Mouse (Mus musculus) layer of hippocampus, adult 8-10 months (tissue): ENCODE results near the gene Sec14l3. TPM values are rescaled to one million over a fixed set of nuclear protein-coding genes. Genes with fewer than 3 reads are reported as not detected.
A peak's percentile ranks its signal among the peaks of the same experiment; 100 is the strongest.
"Not testable (repeated sequence)": the region's sequence is repeated elsewhere in the genome, so short reads cannot be mapped to it uniquely, and the experiment has no call there.

Experiments used
- DNase-seq, 2 experiments: peaks; one replicate each; pipeline ENCODE4 v3.0.0; 2022; ENCODE audit warnings: low spot score in 2 of 2
- total RNA-seq, 4 experiments: library from RNA; stranded (reverse); gene quantifications; 2 replicates each; pipeline ENCODE4 v1.2.4; 2022

Sec14l3 gene
- total RNA-seq, 4 experiments from 2014 or later = 1.4 to 2.9 (median 1.9) TPM

DNA sequence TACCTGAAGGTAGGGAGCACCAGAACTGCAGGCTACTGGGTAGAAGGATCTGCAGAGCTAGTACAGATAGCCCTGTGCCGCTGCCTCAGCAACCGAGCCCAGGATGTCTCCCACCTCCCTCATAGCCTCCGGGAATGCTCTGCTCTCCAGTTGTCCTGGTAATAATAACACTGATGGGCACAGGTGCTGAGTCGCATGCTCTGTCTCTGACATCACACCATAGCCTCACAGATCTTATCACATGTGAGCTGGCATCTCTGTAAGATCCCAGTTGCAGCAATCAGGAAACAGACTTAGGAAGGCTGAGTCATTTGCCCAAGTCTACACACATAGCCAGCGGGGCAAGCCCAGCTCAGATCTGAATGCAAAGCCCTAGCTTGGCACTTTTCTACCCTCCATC, 37.2 kb downstream of the Sec14l3 start:
- DNase-seq = no peak

GRCm38 (mm10) chr11:4103522-4103921, 38.9 kb downstream of the Sec14l3 start:
- no peak for DNase-seq

GRCm38 (mm10) chr11:4104989-4105388, 40.3 kb downstream of the Sec14l3 start:
- no peak for DNase-seq

DNA sequence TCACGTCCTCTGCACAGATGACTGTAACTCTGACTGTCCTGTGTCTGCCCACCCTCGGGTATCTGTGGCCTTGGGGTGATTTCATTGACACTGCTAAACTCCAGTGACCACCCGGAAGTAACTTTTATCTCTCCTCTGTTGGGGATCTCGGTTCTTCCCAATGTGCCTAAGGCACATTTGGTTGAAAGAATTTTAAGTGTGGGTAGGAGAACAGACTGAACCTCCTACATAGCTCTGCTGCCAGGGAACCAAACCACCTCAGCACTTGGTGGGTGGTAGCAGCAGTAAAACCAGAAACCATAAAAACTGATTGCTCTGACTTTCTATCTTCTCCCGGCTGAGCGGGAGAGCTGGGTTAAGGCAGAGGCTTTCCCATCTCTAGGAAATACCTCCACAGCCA, 40.8 kb downstream of the Sec14l3 start:
- DNase-seq = peak in 1 of 2 experiments; percentile 69

DNA sequence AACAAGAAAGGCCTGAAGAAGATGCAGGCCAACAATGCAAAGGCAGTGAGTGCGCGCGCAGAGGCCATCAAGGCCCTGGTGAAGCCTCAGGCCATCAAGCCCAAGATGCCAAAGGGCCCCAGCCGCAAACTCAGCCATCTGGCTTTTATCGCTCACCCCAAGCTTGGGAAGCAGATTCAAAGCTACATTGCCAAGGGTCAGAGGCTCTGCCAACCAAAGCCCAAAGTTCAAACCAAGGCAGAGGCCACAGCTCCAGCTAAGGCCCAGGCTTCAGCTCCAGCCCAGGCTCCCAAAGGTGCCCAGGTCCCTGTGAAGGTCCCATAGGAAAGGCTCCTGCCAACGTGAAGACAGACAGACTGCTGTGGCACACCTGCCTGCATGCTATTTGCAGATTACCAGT, 43.3 kb downstream of the Sec14l3 start:
- DNase-seq = not testable (repeated sequence)

GRCm38 (mm10) chr11:4108691-4109090, 44.0 kb downstream of the Sec14l3 start:
- no peak for DNase-seq

GRCm38 (mm10) chr11:4112033-4112432, 47.4 kb downstream of the Sec14l3 start:
- DNase-seq = no peak

- peak in 1 of 2 experiments; percentile 3 for DNase-seq
Observed at GRCm38 (mm10) chr11:4112861-4113260, 48.2 kb downstream of the Sec14l3 start.

GRCm38 (mm10) chr11:4113496-4113895, 48.9 kb downstream of the Sec14l3 start:
- DNase-seq = peak in 1 of 2 experiments; percentile 15

DNA sequence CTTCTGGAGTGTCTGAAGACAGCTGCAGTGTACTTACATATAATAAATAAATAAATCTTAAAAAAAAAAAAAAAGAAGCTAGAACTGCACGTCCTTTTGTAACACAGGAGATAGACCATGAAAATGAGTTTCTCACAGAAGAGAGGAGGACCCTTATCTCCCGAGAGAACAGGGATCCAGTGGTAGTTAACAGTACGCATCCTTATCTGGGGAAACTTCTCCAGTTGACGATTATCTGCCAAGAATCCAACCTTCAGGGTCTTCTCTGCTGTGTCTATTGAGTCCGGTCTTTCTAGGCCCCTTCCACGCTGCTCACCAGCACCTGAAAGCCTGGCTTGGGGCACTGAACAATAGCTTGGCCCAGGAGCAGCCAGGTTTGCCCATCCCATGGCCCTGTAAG, 49.3 kb downstream of the Sec14l3 start:
- no peak for DNase-seq

DNA sequence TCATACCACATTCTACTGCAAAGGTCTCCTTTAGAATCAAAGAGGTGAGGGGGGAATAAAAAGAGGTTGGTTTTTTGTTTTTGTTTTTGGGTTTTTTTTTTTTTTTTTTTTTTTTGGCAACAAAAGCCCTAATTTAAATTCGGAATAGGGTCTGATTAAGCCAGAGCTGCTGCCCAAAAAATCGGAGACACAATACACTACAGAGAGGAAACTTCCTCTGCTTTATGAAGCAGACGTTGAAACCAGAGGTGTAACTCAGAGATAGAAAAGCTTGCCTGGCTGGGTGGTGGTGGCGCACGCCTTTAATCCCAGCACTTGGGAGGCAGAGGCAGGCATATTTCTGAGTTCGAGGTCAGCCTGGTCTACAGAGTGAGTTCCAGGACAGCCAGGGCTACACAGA, 49.9 kb downstream of the Sec14l3 start:
- not testable (repeated sequence) for DNase-seq

- DNase-seq = no peak
Observed at GRCm38 (mm10) chr11:4115407-4115806, 50.8 kb downstream of the Sec14l3 start.

DNA sequence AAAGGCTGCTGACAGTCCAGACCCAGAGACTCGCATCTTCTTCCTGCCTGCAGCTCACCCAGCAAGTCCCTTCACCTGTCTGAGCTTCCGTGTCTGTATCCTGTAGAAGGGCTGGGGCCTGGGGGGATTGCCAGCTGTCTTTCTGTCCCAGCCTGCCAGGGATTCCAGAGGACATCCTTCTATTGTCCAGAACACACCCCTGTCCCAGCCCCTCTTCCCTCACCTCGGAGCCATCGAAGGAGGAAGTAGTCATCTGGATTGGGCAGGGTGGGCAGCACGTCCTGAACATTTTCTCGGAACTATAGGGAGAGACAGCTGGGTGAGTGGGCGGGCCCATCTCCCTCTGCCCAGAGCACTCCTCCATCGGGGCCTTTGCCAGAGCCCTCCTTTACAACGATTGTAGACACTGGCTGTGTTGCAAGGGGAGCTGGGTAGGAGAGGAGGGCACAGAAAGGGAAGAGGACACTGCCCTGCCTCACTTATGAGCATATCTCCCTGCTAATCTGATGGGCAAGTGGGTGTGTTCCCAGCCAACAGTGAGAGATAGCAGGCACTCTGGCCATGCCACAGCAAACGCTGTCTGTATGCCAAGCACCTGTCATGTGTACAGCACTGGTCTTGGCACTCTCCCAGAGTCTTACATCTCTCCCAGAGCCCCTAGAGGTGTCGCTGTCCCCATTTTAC, 52.0 kb downstream of the Sec14l3 start:
- peak in 1 of 2 experiments; percentile 69 for DNase-seq

DNA sequence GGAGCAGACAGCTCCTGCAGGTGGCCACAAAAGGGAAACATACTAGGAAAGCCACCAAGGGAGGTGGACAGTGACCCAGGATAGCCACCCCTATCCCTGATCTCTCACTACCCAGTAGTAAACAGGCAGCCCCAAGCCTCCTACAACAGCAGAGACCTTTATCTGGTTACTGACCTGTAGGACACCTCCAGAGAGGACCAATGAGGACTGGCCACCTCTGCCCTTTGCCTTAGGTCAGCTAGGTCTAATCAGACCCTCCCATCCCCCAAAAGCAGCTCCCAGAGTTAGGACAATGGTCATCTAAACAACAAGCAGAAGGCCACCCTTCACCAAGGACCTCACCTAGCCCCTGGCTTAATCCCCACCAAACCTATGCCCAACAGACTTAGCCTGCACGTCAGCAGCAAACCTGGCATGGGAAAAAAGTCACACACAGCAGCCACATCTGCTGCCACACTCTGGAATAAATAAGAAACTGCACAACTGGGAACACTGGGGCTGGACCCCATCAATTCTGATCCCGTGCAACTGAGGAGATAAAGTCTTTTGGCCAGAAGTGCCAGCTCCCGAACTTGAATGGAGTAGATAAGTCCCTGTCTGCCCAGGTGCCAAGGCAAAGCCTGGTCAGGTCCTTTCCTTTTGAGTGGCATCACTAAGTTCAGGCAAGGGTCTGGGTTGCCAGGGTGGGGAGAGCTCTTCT, 52.9 kb downstream of the Sec14l3 start:
- no peak for DNase-seq

DNA sequence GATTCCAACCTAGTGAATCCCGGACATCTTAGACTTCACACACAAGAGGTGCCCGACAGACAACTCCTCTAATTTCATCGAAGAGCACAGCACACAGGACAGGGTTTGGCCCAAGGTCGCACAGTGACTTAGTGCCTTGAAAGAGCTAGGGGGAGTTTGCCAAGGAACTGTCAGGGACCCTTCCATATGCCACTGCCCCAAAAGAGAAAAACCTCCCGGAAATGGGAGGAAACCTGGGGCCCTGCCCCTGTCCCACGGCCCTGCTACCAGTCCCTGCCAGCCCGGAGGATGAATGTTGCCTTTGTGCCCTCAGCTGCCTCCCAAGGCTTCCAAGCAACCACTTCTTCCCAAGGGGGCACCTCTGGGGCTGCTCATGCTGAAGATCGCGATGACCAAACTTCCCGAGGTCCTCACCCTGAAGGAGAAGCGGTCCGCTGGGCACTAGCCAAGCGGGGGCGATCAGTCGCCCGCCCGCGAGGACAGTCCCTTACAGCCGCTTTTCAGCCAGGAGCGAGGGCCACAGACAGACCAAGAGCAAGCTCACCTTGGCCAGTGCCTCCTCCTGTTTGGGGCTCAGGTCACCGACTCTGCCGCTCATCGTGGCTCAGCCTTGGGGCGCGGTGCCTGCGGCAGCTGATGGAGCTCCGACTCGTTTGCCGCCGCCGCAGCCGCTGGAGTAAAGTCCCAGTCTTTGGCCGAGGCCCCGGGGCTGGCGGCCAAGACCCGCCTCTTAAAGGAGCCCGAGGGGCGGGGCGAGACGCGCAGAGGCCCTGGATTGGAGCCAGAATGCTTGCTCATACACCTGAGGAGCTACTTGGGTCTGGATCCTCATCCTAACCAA, 53.7 kb downstream of the Sec14l3 start:
- DNase-seq = peak in 1 of 2 experiments; percentile 79

GRCm38 (mm10) chr11:4119635-4120034, 55.0 kb downstream of the Sec14l3 start:
- DNase-seq = no peak

DNA sequence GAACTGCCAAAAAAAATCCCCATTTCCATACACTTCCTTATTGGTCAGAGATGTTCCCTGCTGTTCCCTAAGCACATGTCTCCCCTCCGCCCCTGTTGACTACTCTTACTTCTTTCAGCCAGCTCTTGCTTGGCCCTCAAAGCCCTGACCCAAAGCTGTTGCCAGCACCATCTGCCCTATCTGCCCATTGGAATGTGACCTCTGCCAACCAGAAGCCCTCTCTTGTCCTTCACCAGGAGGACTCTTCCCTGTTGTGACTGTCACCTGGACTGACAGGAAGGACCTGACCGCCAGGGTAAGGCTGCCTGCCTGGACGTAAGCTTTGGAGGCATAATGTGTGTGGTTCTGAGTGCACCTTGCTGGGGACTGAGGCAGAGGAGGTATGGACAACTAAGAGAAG, 57.0 kb downstream of the Sec14l3 start:
- DNase-seq = no peak

- DNase-seq = no peak
Observed at GRCm38 (mm10) chr11:4122226-4122625, 57.6 kb downstream of the Sec14l3 start.

DNA sequence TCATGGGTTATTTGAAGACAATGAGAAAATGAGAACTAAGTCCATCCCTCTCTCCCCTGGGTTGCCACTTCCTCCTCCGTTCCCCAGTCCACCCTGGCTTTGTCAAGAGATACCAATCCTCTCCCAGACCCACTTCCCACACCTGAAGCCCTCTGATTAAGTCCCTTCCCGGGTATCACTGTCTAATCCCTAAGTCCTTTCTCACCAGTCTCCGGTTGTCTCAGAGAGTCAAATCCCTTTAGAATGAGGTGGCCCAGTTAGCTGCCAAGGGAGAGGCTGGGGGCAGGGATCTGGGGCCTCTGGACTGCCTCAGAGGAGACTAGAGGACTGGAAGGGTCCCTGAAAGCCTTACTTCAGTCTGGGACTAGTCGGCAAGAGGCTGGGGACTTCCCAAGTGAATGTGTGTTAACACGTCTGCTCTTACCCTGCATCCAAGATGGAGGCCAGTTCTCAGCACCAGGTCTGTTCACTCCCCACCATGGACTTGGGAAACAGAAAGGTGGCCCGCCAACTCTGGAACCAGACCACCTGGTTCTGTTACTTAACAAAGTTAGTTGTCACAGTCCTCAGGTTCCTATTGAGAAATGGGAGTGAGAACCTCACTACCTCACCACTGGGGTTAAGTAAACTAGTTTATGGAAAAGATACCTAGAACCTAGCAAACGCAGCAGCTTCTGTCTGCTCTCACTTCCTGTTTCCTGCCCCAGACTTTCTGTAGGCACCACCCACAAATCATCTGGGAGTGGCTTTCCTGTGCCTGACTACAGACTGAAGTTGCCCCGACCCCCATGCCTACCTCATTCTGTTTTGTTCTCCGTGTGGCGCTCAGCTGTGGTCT, 58.3 kb downstream of the Sec14l3 start, which contains the start of gene Sec14l2:
Gene Sec14l2 (minus strand): TSS at position 674 of the 838 bp plus-strand sequence.
- DNase-seq = no peak

GRCm38 (mm10) chr11:4123922-4124321, 59.3 kb downstream of the Sec14l3 start:
- no peak for DNase-seq

DNA sequence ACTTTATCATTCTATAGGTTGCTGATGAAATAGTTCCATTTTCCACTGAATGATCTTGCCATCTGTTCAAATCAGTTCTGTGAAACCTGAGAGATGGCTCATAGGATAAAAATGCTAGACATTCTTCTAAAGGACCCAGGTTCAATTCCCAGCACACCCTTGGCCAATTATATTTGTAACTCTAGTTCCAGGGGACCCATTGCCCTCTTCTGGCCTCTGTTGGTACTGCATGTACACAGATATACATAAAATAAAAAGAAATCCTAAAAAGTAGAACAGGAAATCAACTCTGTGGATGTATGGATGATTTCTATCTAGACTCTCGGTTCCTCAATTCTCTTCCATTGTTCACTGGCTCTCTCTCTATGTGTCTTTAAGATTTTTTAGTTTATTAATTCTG, 62.4 kb downstream of the Sec14l3 start:
- DNase-seq = no peak
